Mouse (Mus musculus) embryonic fibroblast, embryonic 13.5 days (primary cell): ENCODE data around the gene Shc4.

Experiments used
- CTCF ChIP-seq: IDR thresholded peaks from 2 replicates; pipeline ENCODE4 v1.5.1; 2011; ENCODE audit warnings: mild to moderate bottlenecking, control low read depth, low read length, moderate library complexity, borderline replicate concordance; ENCODE audit not compliant: insufficient read depth
- POLR2A ChIP-seq: IDR thresholded peaks from 2 replicates; pipeline ENCODE4 v1.6.1; 2011; ENCODE audit warnings: low read depth, mild to moderate bottlenecking, control low read depth, low read length, moderate library complexity

DNA sequence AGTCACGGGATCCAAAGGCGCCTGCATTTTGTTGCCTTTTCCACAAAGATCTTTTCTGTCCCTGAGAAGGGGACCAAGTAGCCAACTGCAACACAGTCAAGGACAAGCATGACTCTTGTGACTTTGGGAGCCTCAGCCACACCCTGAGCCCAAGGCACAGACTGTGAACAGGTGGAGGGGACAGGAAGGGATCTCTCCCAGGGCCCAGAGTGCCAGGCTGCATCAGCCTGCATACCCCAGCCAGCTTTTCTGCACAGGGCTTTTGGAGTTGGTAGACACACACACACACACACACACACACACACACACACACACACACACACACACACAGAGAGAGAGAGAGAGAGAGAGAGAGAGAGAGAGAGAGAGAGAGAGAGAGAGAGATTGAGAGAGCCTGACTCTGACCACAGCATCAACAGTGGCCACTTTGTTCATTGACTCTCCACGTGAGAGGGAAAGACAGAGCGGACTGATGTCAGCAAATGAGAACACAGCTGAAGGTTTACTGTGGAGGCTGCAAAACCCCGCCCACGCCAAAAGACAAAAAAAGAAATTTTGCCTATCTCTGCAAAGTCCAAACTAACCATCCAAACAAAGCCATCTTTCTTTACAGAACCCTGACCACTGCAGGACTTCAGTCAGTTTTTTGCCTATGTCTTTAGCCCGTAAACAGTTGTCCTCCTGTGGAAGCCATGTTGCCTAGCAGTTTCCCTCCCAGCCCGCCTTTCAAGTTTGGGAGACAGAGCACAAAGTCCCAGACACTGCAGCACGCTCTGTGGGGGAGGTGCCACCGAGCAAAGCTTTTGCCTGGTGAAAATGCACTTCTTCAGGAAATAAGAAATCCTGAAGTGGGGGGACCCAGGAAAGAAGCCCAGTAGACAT lies 39.1 kb downstream of the Shc4 start:
- TF ChIP-seq CTCF (no peak), POLR2A (no peak)
